Mouse (Mus musculus): ENCODE measurements around the gene Washc1.
"Not testable (repeated sequence)": the region's sequence is repeated elsewhere in the genome, so short reads cannot be mapped to it uniquely, and the experiment has no call there.

Washc1 gene

GRCm38 (mm10) chr17:66111402-66111959 lies at the start of gene Washc1:
TSS of gene Washc1 (plus strand) at chr17:66111545.
- peak; percentile 76 to 89 for DNase-seq (ENCODE audit: low spot score in 2 of 2)

GRCm38 (mm10) chr17:66065115-66065514 lies 46.2 kb upstream of the Washc1 start:
- DNase-seq (ENCODE audit: low spot score in 2 of 2), result no peak

DNA sequence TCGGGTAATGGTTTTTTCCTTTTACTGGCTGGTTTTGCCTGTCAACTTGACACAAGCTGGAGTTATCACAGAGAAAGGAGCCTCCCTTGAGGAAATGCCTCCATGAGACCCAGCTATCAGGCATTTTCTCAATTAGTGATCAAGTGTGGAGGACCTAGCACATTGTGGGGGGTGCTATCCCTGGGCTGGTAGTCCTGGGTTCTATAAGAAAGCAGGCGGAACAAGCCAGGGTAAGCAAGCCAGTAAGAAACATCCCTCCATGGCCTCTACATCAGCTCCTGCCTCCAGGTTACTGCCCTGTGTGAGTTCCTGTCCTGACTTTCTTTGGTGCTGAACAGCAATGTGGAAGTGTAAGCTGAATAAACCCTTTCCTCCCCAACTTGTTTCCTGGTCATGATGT lies 42.3 kb upstream of the Washc1 start:
- not testable (repeated sequence) for DNase-seq (ENCODE audit: low spot score in 2 of 2)

GRCm38 (mm10) chr17:66073971-66074370 lies 37.4 kb upstream of the Washc1 start:
- no peak for DNase-seq (ENCODE audit: low spot score in 2 of 2)

- DNase-seq (ENCODE audit: low spot score in 2 of 2), result no peak
Measured at GRCm38 (mm10) chr17:66075827-66076173, 35.5 kb upstream of the Washc1 start.

DNA sequence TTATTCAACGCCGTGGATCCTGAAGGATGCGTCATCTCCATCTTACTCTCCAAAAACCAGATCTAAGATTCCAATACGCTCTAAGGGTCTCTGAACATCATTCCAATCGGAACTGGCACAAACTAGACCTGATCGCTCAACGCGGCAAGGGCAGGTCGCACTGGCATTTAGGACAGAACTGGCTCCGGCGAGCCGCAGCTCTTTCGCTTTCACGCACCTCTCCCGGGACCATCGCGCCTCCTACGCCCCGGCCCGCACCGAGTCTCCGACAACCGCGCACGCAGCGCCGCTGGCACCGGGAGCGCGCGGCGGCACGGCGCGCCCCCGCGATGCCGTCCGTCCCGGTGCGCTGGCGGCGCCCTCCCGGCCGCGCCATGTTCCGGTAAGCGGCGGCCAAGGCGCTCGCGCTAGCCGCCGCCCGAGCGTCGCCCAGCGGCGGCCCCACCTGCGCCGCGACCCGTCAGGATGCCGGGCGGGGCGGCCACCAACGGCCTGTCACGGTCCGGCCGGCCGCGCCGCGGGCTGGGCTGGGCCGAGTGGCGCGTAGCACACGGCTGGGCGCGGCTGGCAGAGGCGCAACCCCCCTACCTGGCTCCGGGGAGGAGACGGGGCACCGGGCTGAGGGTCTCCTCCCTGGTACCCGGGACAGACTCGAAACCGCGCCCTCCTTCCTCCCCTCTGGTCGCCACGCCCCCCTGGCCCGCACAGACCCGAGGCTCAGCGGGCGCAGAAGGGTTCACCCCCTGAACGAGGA lies 35.0 kb upstream of the Washc1 start:
- peak in 1 of 2 experiments; percentile 24 for DNase-seq (ENCODE audit: low spot score in 2 of 2)

- DNase-seq (ENCODE audit: low spot score in 2 of 2), result peak; percentile 95
Measured at GRCm38 (mm10) chr17:66076934-66077333, 34.4 kb upstream of the Washc1 start, which contains the start of gene Ankrd12. TSS of gene Ankrd12 (minus strand) at chr17:66077089.

- DNase-seq (ENCODE audit: low spot score in 2 of 2), result no peak
Measured at GRCm38 (mm10) chr17:66077437-66077850, 33.9 kb upstream of the Washc1 start.

GRCm38 (mm10) chr17:66084486-66084885 lies 26.9 kb upstream of the Washc1 start:
- no peak for DNase-seq (ENCODE audit: low spot score in 2 of 2)

- DNase-seq (ENCODE audit: low spot score in 2 of 2), result no peak
Measured at GRCm38 (mm10) chr17:66085038-66085437, 26.3 kb upstream of the Washc1 start.

GRCm38 (mm10) chr17:66090251-66090650 lies 21.1 kb upstream of the Washc1 start:
- DNase-seq (ENCODE audit: low spot score in 2 of 2), result no peak

DNA sequence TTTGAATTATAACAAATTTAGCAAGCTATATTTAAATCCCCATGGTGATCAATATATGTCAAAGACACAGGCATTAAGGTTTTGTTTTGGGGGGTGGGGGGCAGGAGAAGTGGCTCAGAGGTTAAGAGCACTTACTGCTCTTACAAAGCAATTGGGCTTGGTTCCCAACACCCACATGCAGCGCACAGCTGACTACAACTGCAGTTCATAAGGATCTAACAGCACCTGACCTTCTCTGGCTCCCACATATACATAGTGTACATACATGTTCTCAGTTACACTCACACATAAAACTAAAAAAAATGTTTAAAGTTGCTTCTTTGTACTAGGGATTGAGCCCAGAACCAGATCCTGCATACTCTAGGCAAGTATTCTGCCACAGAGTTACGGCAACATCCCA lies 20.0 kb upstream of the Washc1 start:
- no peak for DNase-seq (ENCODE audit: low spot score in 2 of 2)

DNA sequence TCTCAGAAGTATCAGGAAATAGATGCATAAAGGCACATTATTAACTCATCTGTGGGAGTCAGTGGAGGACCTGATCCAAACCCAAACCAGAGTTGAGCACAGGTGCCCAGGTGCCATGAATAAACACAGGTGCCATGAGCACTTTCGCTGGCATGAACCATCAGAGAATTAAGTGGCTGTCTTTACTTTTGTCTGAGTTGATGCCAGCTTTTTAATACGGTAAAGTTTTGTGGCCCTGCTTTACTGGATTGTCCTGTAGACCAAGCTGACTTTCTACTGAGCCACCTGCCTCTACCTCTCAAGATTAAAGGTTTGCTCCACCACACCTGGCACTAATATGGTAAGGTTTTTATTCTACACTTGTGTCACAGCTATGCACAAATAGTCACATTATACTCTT lies 19.3 kb upstream of the Washc1 start:
- no peak for DNase-seq (ENCODE audit: low spot score in 2 of 2)

DNA sequence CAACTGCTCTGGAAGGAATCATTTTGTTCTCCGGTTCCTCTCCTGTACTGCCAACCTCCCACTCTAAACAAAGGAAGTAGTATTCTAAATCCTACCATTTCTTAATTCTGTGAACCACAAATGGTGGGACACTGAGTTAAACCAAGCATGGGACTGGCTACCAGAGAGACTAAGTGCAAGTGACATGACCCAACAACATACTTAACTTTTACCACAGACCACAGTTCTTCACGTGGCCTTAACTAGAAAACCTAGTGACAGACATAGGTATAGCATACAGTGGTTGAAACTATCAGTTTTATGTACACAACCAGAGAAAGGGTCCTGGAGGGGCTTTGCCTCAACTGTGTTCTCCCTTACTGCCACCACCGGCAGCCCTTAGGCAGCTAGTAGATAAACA lies 18.7 kb upstream of the Washc1 start:
- no peak for DNase-seq (ENCODE audit: low spot score in 2 of 2)

DNA sequence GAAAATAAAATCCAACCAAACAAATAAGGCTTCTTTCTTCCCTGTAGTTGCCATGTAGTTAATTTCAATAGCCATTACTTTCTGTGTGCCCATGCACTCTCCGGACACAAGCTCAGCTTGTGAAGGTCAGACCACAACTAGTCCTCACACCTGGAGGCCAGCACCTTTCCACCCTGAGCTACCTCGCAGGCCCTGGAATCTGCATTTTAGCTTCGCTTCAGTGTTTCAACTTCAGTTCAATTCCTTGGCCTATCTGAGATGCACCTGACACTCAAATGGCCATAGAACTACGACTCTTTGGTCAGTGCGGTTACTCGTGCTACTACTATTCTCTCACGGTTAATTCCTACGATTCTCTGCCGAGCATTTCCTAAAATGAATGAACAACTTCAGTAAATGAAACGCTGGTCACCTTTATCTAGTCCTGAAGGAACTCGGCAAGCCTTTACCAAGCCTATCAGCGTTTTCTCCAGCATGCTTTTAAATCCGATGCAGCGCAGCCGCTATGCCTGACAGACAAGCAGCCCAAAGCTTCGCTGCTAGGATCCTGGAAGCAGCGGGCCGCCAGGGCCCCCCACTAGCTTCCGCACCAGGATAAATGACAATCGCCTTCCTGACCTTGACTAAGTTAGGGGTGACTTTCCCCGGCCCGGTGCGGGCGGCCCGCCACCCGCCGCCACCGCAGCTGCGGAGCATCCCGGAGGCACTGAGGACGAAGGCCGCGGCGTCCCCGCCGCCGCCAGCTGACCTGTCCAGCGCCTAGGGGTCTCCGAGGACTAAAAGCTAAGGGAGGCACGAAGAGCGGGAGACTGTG lies 10.6 kb upstream of the Washc1 start:
- DNase-seq (ENCODE audit: low spot score in 2 of 2), result no peak

- DNase-seq (ENCODE audit: low spot score in 2 of 2), result peak; percentile 81 to 89
Measured at GRCm38 (mm10) chr17:66101380-66102330, 9.7 kb upstream of the Washc1 start, which contains the start of gene Ndufv2. TSS of gene Ndufv2 (minus strand) at chr17:66101559.

DNA sequence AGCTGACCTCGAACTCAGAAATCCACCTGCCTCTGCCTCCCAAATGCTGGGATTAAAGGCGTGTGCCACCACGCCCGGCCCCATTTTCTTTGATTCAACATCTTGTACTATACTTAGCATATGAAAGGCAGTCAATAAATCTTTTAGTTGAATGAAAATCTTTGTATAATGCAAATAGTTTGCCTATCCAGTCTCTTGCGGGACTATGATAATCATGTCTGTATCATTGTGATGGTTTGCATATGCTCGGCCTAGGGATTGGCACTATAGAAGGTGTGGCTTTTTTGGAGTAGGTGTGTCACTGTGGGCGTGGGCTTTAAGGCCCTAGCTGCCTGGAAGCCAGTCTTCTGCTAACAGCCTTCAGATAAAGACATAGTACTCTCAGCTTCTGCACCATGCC lies 7.3 kb upstream of the Washc1 start:
- DNase-seq (ENCODE audit: low spot score in 2 of 2), result no peak

DNA sequence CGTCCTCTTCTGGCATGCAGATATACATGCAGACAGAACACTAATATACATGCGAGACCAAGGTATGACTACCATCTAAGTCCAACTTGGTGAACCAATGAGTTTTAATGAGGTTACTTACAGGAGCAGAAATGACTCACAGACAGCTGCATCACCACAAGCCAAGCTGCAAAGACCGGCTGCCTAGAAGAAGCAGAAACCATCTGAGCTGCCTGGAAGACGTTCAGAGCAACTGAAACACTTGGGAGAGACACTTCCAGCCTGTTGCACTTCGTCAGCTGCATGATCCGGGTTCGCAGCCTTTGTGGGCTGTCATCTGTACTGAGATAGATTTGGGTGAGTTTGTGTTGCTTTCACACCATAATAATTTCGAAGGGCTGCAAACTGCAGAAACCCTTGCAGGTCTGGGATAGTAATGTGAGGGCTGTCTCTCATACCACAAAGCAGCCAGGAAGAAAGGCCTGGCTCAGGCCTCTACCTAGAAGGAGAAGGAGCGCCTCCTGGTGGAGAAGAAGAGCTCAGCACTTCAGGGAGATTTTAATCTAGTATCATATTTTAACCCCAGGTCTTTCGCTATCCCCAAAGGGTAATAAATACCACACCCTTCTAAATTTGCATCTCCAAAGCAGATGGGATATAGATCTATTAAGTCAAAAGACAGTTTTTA lies 4.6 kb upstream of the Washc1 start:
- peak in 1 of 2 experiments; percentile 54 for DNase-seq (ENCODE audit: low spot score in 2 of 2)

DNA sequence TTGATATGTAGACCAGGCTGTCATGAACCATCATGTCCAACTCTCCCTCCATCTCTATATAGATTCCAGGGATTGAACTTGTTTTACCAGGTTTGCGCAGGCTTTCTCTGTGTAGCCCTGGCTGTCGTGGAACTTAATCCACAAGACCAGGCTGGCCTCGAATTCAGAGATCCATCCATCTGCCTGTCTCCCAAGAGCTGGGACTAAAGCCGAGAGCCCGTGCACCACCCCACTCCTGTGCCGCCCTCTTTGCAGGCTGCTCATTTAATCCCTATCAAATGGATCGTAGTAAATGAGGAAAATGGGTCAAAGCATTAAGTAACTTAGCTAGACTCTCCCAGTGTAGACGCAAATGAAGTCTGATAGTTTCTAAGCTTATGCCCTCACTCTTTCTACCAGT lies 3.9 kb upstream of the Washc1 start:
- no peak for DNase-seq (ENCODE audit: low spot score in 2 of 2)

- no peak for DNase-seq (ENCODE audit: low spot score in 2 of 2)
Measured at GRCm38 (mm10) chr17:66108198-66108597, 3.1 kb upstream of the Washc1 start.

DNA sequence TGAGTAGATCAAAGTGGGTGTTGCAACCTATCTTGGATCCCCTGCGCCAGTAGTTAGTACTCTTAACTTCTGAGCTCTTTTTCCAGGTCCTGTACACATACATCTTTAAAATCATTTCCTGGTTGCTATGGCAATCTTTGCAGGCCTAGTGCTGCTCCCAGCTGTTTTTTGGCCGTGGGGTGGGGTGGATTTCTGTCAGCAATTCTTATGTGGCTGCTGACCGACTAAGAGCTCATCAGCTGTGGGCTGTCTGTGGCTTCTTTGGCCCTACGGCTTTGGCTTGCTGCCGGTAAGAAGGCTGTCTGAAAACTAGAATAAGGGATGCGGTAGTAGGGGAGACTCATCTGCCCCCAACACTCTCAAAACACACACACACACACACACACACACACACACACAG lies 599 bp upstream of the Washc1 start:
- no peak for DNase-seq (ENCODE audit: low spot score in 2 of 2)

Data from urinary bladder, postnatal 36 days (tissue).